ENCODE assay signal across 3 mouse cellular contexts in the genomic region with DNA sequence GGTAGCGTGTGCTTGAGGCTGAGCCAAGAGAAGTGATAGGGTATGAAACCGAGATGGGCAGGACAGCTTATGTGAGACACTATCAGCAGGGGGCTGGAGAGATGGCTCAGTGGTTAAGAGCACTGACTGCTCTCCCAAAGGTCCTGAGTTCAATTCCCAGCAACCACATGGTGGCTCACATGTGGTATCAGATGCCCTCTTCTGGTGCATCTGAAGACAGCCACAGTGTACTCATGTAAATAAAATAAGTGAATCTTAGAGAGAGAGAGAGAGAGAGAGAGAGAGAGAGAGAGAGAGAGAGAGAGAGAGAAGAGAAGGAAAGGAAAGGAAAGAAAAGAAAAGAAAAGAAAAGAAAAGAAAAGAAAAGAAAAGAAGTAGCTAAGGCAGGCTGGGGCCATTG. TPM values are rescaled to one million over a fixed set of nuclear protein-coding genes. Genes with fewer than 3 reads are reported as not detected.
"Had no signal": no experiment of that assay in that cellular context is flagged by ENCODE, and none has a peak within 500 bp of the region (broad histone marks: within the 10 kb centered on the region; RNA-seq: fewer than 3 reads in every experiment).

No protein-coding gene starts in this region.

RNA-seq across cellular contexts. Expression of gene Nlrc5, which starts 34.2 kb away (rescaled TPM):
- polyA plus RNA-seq: limb, embryonic 10.5 days; midbrain, embryonic 11.5 days; neural tube, embryonic 11.5 days had no signal
